Mouse (Mus musculus) neural tube, embryonic 14.5 days (tissue): ENCODE measurements around the gene Abcf2. TPM values are rescaled to one million over a fixed set of nuclear protein-coding genes. Genes with fewer than 3 reads are reported as not detected.

Experiments used
- ATAC-seq: fragments of 200-750 bp; cut with Nextera tagmentation; 2 replicates; pipeline ENCODE4 v1.8.0; 2017; ENCODE audit warnings: low read depth, mild to moderate bottlenecking, moderate TSS enrichment, moderate library complexity
- H3K27ac ChIP-seq: fragments of 300-500 bp; sonication (generic); 2 replicates; pipeline ENCODE4 v1.5.1; 2014; ENCODE audit warnings: low read depth, mild to moderate bottlenecking, control low read depth, low read length, moderate library complexity, mixed read lengths
- H3K27me3 ChIP-seq: fragments of 300-500 bp; sonication (generic); 2 replicates; pipeline ENCODE4 v1.6.1; 2014; ENCODE audit warnings: low read length; ENCODE audit not compliant: control insufficient read depth, insufficient read depth
- H3K36me3 ChIP-seq: fragments of 300-500 bp; sonication (generic); 2 replicates; pipeline ENCODE4 v1.6.1; 2014; ENCODE audit warnings: low read length, mixed read lengths; ENCODE audit not compliant: control insufficient read depth, insufficient read depth
- H3K4me1 ChIP-seq: fragments of 300-500 bp; sonication (generic); 2 replicates; pipeline ENCODE4 v1.6.1; 2014; ENCODE audit warnings: low read length; ENCODE audit not compliant: control insufficient read depth, insufficient read depth
- H3K4me2 ChIP-seq: fragments of 300-500 bp; sonication (generic); 2 replicates; pipeline ENCODE4 v1.6.1; 2014; ENCODE audit warnings: mild to moderate bottlenecking, low read depth, low read length, control low read depth
- H3K4me3 ChIP-seq: fragments of 300-500 bp; sonication (generic); 2 replicates; pipeline ENCODE4 v1.5.1; 2014; ENCODE audit warnings: low read depth, low read length, control low read depth, mixed read lengths
- H3K9ac ChIP-seq: fragments of 300-500 bp; sonication (generic); replicated peaks from 2 replicates; pipeline ENCODE4 v1.6.1; 2014; ENCODE audit warnings: low read depth, mild to moderate bottlenecking, control low read depth, low read length, mixed read lengths
- H3K9me3 ChIP-seq: fragments of 300-500 bp; sonication (generic); 2 replicates; pipeline ENCODE4 v1.6.1; 2016; ENCODE audit warnings: low read length; ENCODE audit not compliant: control insufficient read depth
- WGBS: fragments of 180-500 bp; shearing (Covaris S2); extraction: QIAGEN DNeasy Blood & Tissue Kit; methylation state at CpG from one replicate; pipeline ENCODE4 v1.1.7; 2014; 5-methylcytosine and 5-hydroxymethylcytosine counted together
- polyA plus RNA-seq: library from polyadenylated mRNA; unstranded; fragments of >200 nt; fragmentation: Nextera tagmentation; extraction: Ambion mirVana; gene quantifications from 2 replicates; pipeline ENCODE4 v1.2.1, GENCODE M21; 2014

Gene Abcf2
- polyA plus RNA-seq, 1 experiment from 2014 or later: 80.3 TPM

DNA sequence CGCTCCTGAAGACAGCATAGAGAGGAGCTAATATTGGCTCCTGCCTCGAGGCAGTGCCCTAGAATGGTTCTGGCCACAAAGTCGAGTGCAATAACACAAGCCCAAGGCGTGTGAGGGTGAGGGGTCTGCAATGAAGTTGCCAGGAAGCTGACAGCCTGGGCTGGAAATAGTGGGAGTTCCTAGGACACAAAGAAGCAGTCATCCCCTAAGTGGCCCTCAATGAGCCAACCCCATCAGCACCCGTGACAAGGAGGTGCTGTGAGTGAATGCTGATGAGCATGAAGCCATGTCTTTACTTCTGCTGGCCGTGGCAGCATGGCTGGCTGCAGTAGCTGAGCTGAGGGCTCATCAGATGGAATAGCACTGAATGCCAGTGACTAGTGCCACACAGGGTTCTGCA lies 37.8 kb upstream of the Abcf2 start:
- no peak overlapping the region for H3K9ac ChIP-seq
- WGBS: 51% methylated on average over 6 of the region's 6 CpGs
- H3K36me3 ChIP-seq: no peaks in the 10 kb centered on the region
- no peaks in the 10 kb centered on the region for H3K27me3 ChIP-seq
- ATAC-seq: no peak
- H3K4me1 ChIP-seq: peaks cover 16% of the 10 kb centered on the region
- no peak overlapping the region for H3K4me2 ChIP-seq
- H3K27ac ChIP-seq: no peak overlapping the region
- H3K9me3 ChIP-seq: no peaks in the 10 kb centered on the region
- no peak overlapping the region for H3K4me3 ChIP-seq

- no peaks in the 10 kb centered on the region for H3K36me3 ChIP-seq
- ATAC-seq: peak; percentile 36; the same call in 1 of the 2 replicates
- H3K4me3 ChIP-seq: no peak overlapping the region
- H3K27me3 ChIP-seq: no peaks in the 10 kb centered on the region
- peaks cover 16% of the 10 kb centered on the region for H3K4me1 ChIP-seq
- WGBS: 73% methylated on average over 5 of the region's 5 CpGs
- H3K27ac ChIP-seq: no peak overlapping the region
- H3K4me2 ChIP-seq: no peak overlapping the region
- no peak overlapping the region for H3K9ac ChIP-seq
- no peaks in the 10 kb centered on the region for H3K9me3 ChIP-seq
Observed at GRCm38 (mm10) chr5:24612302-24612649, 35.0 kb upstream of the Abcf2 start.

DNA sequence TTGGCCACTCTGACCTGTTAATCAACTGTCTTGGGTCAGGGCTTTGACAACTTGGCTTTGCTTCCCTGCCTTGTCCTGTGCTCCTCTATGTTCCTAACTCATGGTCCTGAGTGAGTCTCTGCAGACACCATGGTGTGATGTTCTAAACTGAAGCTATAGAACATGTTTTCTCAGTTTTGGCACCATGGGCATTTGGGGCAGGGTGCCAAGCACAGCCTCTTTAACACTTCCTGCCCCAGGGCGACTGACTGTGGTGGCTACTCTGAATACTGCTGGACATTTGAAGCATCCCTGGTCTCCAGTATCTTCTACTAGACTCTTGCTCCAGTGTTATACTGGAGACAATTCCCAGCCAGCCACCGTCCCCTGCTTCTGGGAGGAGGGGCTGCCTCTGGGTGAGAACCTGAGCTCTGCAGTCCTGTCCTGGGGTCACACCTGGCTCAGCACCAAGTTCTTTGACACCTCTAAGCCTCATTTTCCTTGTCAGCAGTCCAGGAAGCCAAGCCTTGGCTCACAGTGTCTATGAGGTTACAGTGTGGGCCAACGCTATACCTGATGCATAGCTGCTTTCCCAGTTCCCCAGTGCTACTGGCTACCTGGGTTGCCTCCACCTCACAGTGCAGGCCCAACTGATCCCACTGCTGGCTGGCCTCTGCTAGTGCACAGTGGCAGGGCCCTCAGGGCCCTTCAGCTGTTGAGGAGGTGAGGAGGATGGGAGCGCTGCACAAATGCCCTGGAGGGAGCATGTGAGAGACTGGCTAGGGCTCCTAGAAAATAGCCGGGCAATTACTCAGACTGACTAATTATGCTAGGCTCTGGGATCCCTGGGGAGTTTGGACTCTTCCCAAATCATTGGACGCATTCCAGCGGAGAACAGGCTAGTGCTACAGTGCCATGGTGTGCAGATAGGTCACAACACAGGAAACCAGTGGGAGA lies 34.4 kb upstream of the Abcf2 start:
- H3K27me3 ChIP-seq: no peaks in the 10 kb centered on the region
- 36% methylated on average over 7 of the region's 7 CpGs for WGBS
- no peaks in the 10 kb centered on the region for H3K36me3 ChIP-seq
- H3K9ac ChIP-seq: no peak overlapping the region
- peaks cover 20% of the 10 kb centered on the region for H3K4me1 ChIP-seq
- ATAC-seq: peak; percentile 72; the same call in 1 of the 2 replicates
- H3K4me2 ChIP-seq: no peak overlapping the region
- no peak overlapping the region for H3K4me3 ChIP-seq
- no peaks in the 10 kb centered on the region for H3K9me3 ChIP-seq
- no peak overlapping the region for H3K27ac ChIP-seq

DNA sequence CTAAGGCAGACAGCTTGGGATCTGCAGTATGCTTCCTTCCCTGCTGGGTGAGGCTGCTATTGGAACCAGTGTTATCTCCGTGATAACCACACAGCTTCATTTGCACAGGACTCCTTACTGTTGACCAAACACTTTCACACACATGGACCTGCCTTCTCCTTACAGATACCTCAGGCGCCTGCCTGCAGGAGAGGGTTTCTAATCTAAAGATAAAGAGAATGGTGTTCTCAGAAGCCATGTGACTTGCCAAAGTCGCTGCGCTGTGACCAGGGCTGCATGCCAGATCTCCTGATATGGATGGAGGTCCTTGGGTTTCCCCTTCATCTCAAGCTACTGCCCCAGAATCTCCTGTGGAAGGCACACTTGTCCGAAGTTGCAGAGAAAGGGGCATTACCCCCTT lies 32.1 kb upstream of the Abcf2 start:
- Histone ChIP-seq H3K9me3 (no peaks in the 10 kb centered on the region), H3K36me3 (no peaks in the 10 kb centered on the region), H3K4me2 (no peak overlapping the region), H3K4me3 (no peak overlapping the region), H3K9ac (no peak overlapping the region), H3K27me3 (no peaks in the 10 kb centered on the region), H3K27ac (no peak overlapping the region), H3K4me1 (peaks cover 33% of the 10 kb centered on the region)
- 54% methylated on average over 5 of the region's 5 CpGs for WGBS
- no peak for ATAC-seq

DNA sequence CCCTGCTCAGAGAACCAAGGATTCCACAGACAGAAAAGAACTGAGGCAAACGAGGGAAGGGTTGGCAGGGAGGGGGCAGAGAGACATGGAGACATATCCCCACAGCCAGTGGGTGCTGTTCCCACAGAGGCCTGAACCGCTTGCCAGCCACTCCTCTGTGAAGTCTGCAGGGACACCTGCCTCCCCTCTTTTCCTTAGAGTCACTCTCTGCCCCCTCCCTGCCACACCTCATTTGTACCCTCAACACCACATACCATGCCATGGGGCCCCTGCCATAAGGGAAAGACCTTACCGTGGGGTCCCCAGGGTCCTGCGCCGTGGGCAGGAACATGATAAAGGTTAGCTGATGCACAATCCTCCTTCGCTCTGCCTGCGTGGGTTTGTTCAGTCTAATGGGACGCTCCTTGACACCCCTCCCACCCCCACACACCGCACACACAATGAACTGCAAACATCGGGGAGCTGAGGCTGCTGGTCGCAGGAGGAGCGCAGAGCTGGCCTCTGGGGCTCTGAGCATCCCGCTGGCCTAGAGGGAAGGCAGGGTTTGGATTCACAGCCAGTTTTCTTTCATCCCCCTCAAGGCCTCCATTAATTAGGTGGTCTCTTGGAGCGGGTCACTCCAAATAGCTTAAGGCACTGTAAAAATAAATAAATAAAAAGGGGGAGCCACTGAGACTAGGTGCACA lies 28.9 kb upstream of the Abcf2 start:
- Histone ChIP-seq H3K4me1 (peaks cover 44% of the 10 kb centered on the region), H3K27ac (peak overlapping the region; percentile 98), H3K9ac (peak overlapping the region; percentile 81), H3K9me3 (no peaks in the 10 kb centered on the region), H3K36me3 (no peaks in the 10 kb centered on the region), H3K4me3 (peak overlapping the region; percentile 55), H3K4me2 (peak overlapping the region; percentile 86), H3K27me3 (no peaks in the 10 kb centered on the region)
- 6% methylated on average over 14 of the region's 14 CpGs for WGBS
- ATAC-seq: no peak

DNA sequence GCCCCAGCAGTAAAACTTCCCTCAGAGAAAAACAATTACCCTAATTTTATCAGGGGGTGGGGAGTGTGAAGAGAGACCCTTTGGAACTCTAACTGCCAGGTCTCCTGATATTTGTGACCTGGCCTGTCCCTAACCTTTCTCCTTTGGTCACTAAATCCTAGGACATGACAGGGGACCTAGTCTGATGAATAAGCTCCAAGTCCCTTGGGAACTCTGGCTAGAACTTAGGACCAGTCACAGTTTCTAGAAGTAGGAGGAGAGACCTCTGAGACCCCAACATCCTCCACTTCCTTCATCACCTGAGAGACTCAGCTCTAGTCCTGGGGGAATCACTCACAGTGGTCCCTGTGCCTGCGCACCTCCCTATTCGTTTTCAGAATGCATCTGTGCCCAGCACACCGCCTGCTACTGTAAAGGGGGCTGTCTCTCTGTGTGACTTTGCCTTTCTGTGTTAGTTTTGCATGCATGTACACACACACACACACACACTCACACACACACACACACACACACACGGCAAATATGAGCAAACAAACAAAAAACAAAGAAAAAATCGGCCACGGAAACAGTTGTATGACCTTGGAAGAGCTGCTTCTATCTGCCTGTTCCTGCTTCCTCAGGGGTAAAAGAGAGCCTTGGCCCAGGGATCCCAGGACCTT lies 28.2 kb upstream of the Abcf2 start:
- WGBS: 3% methylated on average over 6 of the region's 6 CpGs
- H3K36me3 ChIP-seq: no peaks in the 10 kb centered on the region
- peak overlapping the region; percentile 86 for H3K4me2 ChIP-seq
- no peaks in the 10 kb centered on the region for H3K9me3 ChIP-seq
- H3K27me3 ChIP-seq: no peaks in the 10 kb centered on the region
- H3K9ac ChIP-seq: peak overlapping the region; percentile 81
- H3K4me3 ChIP-seq: peak overlapping the region; percentile 55
- peaks cover 51% of the 10 kb centered on the region for H3K4me1 ChIP-seq
- H3K27ac ChIP-seq: peak overlapping the region; percentile 98
- no peak for ATAC-seq

GRCm38 (mm10) chr5:24604656-24605100 lies 27.4 kb upstream of the Abcf2 start:
- Histone ChIP-seq H3K4me3 (peak overlapping the region; percentile 55), H3K27me3 (no peaks in the 10 kb centered on the region), H3K9ac (peak overlapping the region; percentile 81), H3K9me3 (no peaks in the 10 kb centered on the region), H3K4me2 (peak overlapping the region; percentile 86), H3K27ac (peak overlapping the region; percentile 98), H3K4me1 (peaks cover 52% of the 10 kb centered on the region), H3K36me3 (no peaks in the 10 kb centered on the region)
- WGBS: under 1% methylated on average over 38 of the region's 46 CpGs
- ATAC-seq: peak; percentile 64

- WGBS: 17% methylated on average over 12 of the region's 12 CpGs
- peak overlapping the region; percentile 55 for H3K4me3 ChIP-seq
- peak overlapping the region; percentile 86 for H3K4me2 ChIP-seq
- 0 out of 2 replicates have a peak, but pooled peaks have one; percentile 2 for ATAC-seq
- H3K9me3 ChIP-seq: no peaks in the 10 kb centered on the region
- no peaks in the 10 kb centered on the region for H3K36me3 ChIP-seq
- H3K27me3 ChIP-seq: no peaks in the 10 kb centered on the region
- H3K9ac ChIP-seq: peak overlapping the region; percentile 81
- peaks cover 57% of the 10 kb centered on the region for H3K4me1 ChIP-seq
- peak overlapping the region; percentile 98 for H3K27ac ChIP-seq
Observed at GRCm38 (mm10) chr5:24604080-24604655, 26.9 kb upstream of the Abcf2 start.
